Mouse (Mus musculus): ENCODE measurements around the gene Nkx2-4. TPM values are rescaled to one million over a fixed set of nuclear protein-coding genes. Genes with fewer than 3 reads are reported as not detected.

Gene Nkx2-4
- total RNA-seq, 2 experiments from 2014 or later, result not detected

Other genes starting within 250 kb of the Nkx2-4 start
- 100 to 1,000 TPM in 1 of 2 experiments, 10 to 100 TPM in 1; 94.1 to 107 TPM for gene Kiz, start 229.6 kb downstream of the Nkx2-4 start, total RNA-seq (2021)
- 10 to 100 TPM; 29.3 to 32.3 TPM for gene Xrn2, start 72.4 kb downstream of the Nkx2-4 start, total RNA-seq (2021)
- gene Nkx2-2, start 108.8 kb upstream of the Nkx2-4 start, total RNA-seq (2021), result not detected

Measured in heart, postnatal 36 days (tissue).